Mouse (Mus musculus) lung, adult 2 months (tissue): ENCODE results near the gene Pnrc1.

ENCODE experiments used
- CTCF ChIP-seq: fragments of 200-500 bp; IDR thresholded peaks from 2 replicates; pipeline ENCODE4 v1.5.1; 2011; ENCODE audit warnings: mild to moderate bottlenecking, low read length, control low read depth; ENCODE audit not compliant: insufficient read depth
- POLR2A ChIP-seq: fragments of 200-500 bp; IDR thresholded peaks from 2 replicates; pipeline ENCODE4 v1.6.1; 2011; ENCODE audit warnings: low read depth, mild to moderate bottlenecking, control low read depth, low read length, borderline replicate concordance; ENCODE audit errors: extremely low read depth

- no peak for TF ChIP-seq CTCF
- no peak for TF ChIP-seq POLR2A
Measured at GRCm38 (mm10) chr4:33224003-33224675, 65.8 kb downstream of the Pnrc1 start.
